Mouse (Mus musculus) heart, postnatal 14 days (tissue): Measurements from ENCODE around the gene N4bp1. TPM values are rescaled to one million over a fixed set of nuclear protein-coding genes. Genes with fewer than 3 reads are reported as not detected.
A peak's percentile ranks its signal among the peaks of the same experiment; 100 is the strongest.

Source experiments
- DNase-seq, 2 experiments: peaks; one replicate each; pipeline ENCODE4 v3.0.0; 2021 to 2022
- intact Hi-C: fragments of 180-260 bp; cut with DNase I; formaldehyde crosslinking; loops from one replicate; pipeline ENCODE4 v1.15.1; 2025
- total RNA-seq, 2 experiments: library from RNA; stranded (reverse); gene quantifications; 2 replicates each; pipeline ENCODE4 v1.2.3; 2021

Gene N4bp1
- total RNA-seq, 2 experiments from 2014 or later: 17.1 to 18.0 TPM

DNA sequence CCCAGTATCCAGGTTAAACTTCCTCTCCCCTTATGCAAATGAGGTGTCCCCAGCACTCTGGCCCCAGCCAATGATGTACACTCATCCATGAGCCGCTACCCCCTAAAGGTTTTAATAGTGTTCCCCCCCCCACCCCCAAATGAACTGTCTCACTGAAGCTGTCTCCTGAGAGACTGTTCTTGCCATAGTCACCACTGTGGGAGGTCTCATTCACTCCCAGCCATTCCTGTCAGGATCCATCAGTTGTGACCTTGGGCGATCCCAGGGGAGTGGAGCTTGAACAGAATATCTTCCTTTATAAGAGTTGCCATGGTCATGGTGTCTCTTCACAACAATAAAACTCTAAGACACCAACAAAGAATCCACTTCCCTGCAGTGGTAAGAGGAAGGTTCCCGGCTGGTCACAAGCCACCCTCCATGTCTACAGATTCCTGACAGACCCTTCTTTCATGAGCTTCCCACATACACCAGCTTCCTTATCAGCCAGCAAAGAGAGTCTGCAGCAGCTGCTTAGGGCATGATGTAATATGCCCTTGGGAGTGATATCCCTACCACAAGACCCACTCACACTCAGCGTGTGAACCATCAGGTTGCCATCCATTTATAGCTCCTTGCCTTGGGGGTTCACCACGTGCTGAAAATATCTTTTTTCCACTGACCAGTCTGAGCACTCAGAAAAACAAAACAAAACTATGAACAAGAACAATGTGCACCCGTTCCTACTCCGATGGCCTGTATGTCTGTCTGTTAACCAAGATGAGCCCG is 50.4 kb downstream of the N4bp1 start:
- intact Hi-C loops: no loop called here
- no peak for DNase-seq

DNA sequence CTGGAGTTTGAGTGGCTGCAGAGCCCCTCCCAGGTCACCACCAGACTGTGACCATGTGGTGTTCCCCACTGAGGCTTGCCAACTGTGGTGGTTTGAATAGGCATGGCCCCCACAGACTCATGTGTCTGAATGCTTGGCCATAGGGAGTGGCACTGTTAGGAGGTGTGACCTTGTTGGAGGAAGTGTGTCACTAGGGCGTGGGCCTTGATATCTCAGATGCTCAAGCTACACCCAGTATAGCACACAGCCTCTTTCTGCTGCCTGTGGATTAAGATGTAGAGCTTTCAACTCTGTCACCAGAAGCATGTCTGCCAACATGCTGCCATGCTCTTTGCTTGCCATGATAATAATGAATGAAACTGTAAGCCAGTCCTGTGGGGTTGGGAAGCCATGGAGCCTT is 51.1 kb downstream of the N4bp1 start:
- intact Hi-C loops: no loop called here
- no peak for DNase-seq

DNA sequence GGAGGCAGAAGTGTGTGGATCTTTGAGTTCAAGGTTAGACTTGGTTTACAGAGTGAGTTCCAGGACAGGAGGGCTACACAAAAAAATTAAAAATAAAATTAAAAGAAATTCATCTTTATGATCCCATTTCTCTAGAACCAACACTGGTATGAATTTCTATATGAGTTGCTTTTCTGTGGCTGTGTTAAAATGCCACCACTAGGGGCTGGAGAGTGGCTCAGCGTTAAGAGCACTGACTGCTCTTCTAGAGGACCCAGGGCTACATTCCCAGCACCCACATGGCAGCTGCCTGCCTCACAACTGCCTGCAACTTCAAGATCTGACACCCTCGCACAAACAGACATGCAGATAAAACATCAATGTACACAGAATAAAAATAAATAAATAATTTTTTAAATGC is 56.1 kb downstream of the N4bp1 start:
- DNase-seq: no peak
- intact Hi-C loops: no loop called here

DNA sequence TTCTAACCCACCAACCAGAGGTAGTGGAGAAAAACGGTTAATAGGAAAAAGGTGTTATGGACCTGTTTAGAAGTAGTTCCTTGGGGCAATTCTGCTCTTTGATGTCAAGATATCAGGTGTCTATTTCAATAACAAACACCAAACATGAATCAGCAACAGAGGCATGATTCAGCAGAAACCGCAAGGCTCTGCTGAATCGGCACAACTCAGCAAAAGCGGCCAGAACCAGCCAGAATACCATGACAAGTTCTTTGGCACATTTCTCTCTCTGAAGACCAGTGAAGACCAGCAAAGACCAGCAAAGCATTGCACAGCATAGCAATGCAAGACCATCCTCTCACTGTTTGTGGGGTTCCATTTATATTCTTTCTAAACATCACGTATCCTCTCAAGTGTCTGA is 57.9 kb downstream of the N4bp1 start:
- intact Hi-C loops: no loop called here
- no peak for DNase-seq

DNA sequence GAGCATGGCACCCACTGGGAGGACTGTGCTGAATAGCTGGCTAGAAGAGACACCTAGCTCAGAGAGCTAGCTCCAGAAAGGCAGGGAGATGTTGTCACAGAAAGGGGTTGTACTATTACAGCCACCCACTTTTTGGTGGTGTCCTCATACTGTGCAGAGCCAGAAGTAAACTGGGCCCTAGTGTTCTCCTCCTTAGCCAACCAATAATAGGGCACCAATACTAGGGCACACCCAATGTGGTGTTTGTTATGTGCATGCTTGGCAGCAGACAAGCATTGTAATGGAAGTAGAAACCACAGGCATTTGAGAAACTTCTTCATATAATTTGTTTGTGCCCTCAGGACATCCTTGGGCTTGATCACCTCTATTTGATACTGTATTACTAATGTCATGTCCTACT is 58.5 kb downstream of the N4bp1 start:
- intact Hi-C loops: no loop called here
- no peak for DNase-seq

DNA sequence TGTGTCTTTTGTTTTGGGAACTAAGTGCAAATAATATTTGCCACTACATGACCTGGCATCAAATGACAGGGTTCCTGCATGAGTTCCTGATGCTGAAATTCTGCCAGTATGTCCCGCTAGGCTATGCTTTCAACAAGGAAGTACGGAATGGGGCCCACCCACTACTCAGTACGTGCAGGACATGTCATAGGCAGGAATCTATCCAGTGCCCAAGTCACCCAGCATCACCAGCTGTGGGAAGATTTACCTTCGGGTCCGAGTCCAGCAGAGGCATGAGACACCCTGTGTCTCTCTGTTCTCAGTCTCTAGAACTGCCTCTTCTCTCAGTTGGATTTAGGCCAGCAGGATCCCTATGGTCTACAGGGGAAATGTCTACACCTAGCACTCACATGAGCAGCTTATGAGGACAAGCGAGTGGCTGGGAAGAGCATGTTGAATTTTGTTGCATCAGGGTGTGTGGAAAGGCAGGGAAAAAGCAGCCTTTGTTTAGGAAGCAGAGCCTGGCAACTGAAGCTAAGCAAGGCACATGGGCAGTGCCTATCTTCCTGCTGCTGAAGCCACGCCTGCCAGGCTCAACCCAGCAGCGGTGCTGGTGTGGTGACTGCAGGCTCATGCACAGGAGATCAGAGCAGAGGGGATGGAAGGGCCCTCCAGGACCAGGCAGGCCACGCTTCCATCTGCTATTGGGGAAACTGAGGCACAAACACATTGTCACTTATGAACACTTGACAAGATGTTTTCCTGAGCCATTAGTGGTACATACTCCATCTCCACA is 59.2 kb downstream of the N4bp1 start:
- DNase-seq: no peak
- intact Hi-C loops: no loop called here

DNA sequence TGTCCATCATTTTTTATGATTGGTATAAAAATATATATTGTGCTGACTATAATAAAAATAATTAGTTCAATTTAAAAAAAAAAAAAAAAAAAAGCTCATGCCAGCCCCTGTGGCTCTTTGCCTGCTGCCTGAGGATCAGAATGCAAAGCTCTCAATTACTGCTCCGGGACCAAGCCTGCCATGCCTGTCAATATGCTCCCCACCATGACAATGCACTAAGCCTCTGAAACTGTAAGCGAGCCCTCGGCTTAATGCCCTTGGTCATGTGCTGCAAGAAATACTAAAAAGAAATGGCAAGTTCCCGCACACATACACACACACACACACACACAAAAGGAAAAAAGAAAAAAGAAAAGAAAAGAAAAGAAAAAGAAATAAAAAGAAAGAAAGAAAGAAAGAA is 60.3 kb downstream of the N4bp1 start:
- intact Hi-C loops: loop anchor here (5.0 kb wide), 1 partner anchor 78 kb away; no protein-coding TSS in a partner anchor
- no peak for DNase-seq

DNA sequence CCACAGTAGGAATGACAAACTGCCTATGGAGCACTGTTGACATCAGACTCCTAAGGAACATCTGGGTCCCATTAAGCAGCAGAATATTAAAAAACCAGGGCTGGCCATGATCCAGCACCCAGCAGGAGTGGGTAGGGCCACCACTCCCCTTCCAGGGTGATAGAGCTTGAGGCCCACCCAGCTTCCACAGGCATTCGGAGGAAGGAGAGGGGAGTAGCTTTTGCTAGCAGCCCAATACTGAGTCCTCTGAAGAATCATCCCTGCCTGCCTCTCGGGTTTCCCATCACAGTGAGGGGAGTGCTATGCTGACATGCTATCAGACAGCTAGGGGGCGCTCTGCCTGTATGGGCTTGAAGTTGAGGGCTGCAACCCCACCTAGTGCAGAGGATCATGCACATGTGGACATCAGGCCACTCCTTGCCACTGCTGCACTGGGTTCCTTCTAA is 64.3 kb downstream of the N4bp1 start:
- DNase-seq: peak; percentile 65 to 73
- intact Hi-C loops: loop anchor here (5.0 kb wide), 1 partner anchor 82 kb away; no protein-coding TSS in a partner anchor

DNA sequence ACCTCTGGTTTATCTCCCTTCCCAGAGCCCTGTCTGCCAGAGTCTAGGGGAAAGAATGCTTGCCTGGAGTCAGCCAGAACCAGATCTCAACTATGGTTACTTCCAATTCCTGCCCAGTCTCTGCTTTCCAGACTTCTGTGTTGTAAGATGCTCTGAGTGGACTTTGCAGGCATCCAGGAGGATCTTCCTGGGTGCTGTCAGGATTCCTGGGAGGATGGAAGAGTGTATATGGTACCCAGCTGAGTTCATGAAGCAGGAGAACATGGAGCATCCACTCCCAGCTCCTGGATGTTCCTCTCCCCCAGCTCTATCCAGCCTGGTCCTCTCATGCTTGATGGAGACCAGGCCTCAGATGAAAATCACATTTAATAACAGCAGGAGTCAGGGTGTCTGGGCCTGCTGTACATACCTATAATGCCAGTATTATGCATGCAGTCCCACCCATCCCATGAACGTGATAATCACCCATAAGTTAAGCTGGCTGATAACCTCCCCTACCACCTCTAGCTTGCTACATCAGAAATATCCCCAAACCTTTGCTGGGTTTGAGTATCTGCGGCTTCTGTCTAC is 64.8 kb downstream of the N4bp1 start:
- no peak for DNase-seq
- intact Hi-C loops: loop anchor here (5.0 kb wide), 1 partner anchor 82 kb away; no protein-coding TSS in a partner anchor

DNA sequence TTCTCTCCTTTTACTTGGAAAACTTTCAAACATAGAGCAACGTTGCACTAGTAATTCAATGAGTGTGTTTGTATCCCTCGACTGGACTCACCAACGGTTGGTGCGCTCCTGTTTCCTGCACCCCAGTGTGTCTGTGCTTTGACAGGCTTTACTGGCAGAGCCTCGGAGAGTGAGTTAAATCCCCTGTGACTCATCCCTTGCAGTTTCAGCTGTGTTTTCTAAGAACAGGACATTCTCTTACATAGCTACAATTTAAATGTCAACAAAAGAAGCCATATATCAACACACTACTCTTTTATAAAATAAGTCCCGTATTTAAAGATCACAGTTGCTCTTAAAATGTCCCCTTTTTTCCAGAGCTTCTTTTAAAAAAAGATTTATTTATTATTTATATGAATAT is 65.6 kb downstream of the N4bp1 start:
- intact Hi-C loops: no loop called here
- no peak for DNase-seq

DNA sequence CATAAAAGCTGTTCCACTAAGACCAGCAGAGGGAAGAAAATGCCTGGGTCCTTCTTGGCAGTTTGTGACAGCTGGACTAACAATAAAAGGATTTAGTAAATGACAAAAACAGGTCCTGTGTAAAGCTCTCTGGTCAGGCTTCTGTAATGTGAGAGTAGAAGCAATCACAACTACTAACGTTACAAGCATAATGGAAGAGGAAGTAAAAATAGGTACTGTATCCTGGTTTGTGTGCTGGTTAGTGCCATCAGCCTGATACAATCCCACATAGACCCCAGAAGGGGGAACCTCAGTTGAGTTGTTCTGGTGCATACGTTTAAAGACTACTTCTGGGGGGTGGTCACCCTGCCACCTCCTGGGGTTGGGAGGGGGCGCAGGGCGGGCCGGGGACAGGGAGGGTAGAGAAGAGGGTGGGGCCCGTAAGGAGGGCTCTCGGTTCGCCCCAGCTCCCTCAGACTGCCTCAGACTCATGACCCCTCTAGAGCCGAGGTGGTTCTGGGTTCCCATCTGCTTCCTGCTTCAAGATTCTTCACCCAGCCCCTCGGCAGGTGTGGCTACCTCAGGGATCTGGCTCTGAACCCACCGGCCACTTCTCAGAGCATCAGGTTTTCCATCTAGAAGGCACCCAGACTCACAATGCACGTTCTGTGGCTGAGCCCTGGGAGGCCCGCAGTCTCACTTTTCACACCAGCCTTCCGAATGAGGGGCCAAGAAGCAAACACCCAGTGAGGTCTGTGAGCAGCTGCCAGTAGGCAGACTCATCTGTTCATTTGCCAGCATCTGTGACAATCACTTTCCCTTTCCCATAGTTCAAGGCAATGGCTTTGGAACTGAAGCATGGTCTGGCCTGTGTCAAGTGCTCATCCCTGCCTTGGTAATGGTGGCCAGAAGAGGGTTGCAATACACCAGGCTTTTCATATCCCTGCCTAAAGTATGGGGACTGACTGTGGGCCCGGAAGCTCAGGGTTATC is 75.8 kb downstream of the N4bp1 start:
- no peak for DNase-seq
- intact Hi-C loops: loop anchor here (5.0 kb wide), 1 partner anchor 93 kb away; no protein-coding TSS in a partner anchor

DNA sequence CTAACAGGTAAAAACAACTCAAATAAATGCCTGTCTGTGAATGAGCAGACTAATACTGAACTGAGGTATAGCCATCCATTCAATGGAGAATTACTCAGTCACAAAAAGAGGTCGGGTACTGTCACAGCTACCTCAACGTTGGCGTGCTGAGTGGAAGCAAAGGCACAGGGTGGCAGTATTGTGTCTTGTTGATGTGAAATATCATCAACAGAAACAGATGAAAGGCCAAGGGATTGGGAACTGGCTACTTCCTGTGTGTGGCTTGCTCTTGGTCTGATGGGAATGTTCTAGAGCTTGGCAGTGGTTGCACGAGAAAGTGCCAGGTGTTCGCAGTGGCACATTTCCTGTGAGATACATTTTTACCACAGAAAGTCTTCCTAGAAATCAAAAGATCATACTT is 76.8 kb downstream of the N4bp1 start:
- no peak for DNase-seq
- intact Hi-C loops: loop anchor here (5.0 kb wide), 1 partner anchor 94 kb away; no protein-coding TSS in a partner anchor

DNA sequence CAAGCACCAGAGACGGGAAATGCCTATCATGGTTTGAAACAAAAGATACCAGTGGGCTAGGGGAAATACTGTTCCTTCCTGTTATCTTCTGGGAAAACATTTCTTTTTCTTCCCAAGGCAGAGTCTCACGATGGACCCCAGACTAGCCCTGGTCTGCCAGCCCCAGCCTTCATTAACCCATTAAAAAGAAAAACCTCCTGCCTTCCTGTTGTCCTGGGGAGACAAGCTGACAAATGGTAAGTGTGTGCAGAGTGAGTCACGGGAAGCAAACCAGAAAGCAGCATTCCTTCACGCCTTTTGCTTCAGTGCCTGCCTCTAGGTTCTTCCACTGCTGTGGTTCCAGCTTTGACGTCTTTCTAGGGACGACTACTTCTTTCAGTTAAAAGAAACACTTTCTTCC is 83.1 kb downstream of the N4bp1 start:
- intact Hi-C loops: no loop called here
- no peak for DNase-seq

DNA sequence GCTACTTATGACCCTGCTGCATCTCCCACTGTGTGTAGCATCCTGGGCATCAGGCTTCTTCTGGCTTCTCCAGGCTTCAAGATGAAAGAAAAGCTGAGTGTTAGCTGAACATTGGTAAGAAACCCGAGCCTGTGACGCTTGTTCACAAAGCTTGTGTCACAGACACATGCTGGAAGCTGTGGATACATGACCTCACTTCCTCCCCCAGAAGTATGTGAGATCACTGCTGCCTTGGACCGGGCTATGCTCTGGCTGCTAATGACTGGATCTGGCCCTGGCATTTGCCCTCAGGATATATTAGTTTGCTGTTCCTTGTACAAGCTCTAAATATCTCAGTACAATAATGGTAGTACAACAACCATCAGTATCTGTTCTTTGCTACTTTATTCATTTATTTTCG is 84.1 kb downstream of the N4bp1 start:
- DNase-seq: no peak

DNA sequence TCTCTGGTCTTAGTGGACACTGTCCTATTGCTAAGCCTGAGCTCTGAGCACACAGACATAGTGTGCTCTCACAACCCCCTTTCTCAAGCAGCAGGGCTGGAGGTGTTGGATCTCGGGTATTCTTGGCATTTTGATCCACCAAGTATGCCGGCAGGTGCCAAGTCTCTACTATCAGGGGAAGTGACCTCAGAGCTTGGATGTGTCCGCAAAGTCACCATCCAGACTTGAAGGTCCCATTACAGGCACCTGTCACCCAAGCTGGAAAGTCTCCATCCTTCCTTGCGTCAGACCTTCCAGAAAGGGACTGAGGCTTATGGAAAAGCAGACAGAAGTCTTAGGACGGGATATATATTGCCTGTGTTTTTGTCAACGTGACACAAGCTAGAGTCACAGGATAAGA is 86.9 kb downstream of the N4bp1 start:
- DNase-seq: no peak
- intact Hi-C loops: no loop called here

More for the DNA sequence above, 84.1 kb downstream of the N4bp1 start:
- intact Hi-C loops: no loop called here

DNA sequence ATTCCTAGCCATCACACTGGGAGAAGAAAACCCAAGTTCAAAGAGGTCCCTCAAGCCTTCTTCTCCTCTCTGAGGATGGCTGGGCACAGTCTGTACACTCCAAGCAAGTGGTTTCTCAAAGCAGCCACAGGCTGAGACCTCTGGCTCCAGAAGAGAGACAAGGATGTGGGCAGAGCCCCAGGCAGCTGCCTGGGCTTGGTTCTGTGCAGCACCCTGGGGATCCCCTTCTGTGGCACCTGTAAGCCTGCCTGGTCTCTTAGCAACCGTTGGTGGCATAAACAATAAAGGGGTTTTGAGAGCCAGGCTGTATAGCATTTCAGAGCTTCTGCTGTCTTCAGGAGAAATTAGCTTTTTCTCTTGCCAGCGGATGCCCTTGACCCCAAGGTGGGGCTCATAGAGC is 87.4 kb downstream of the N4bp1 start:
- intact Hi-C loops: no loop called here
- no peak for DNase-seq

DNA sequence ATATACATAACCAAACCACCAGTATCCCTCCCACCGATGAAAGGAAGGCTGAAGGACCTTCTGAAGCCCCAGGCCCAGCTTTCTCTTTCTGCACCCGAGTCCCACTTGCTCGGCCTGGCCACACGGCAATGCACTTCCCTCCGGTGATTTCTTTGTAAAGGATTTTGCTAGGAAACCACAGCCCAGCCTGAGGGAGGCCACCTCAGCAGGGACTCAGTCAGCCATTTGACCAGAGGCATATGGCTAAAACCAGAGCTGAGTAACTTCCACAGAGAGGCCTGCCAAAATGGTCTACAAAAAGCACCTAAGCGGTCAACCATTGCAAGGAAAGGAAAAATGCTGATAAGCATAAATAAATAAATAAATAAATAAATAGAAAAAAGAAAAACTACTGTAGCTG is 90.3 kb downstream of the N4bp1 start:
- no peak for DNase-seq
- intact Hi-C loops: no loop called here

DNA sequence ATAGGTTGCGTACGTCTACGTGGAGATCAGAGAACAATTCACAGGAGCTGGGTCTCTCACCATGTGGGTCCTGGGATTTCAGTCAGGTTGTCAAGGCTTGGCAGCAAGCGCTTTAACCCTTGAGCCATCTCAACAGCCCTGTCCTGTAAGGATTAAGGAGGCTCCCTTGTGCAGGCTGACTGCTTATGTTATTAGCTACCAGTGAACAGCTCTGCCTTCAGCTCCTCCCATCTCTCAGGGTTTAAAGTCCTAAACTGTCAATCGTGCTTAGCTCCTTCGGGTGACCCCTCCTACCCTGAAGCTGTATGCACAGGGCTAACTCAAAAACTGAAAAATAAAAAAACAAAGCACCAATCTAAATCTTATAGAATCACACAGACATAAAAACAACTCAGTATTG is 93.5 kb downstream of the N4bp1 start:
- intact Hi-C loops: no loop called here
- DNase-seq: no peak

DNA sequence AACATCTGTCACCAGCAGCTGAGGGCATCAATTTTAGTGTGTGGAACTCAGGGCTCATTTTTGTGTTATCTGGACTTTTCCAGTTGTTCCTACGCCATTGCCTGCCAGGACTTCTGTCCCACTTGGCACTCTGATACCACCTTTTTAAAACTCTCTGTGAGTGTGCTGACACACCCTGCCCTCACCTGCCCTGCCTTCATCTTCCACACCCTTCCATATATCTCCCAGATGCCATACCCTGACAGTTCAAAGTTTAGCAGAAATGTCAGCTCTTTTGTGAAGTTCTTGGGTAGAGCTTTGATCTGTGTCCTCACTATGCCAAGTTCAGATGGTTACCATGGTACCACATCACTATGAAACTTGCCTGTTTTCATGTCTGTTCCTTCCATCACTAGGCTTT is 95.5 kb downstream of the N4bp1 start:
- intact Hi-C loops: loop anchor here (5.0 kb wide), 2 partner anchors 42 to 93 kb away; partner anchors contain the start of genes Gm10638 and Siah1a
- no peak for DNase-seq

DNA sequence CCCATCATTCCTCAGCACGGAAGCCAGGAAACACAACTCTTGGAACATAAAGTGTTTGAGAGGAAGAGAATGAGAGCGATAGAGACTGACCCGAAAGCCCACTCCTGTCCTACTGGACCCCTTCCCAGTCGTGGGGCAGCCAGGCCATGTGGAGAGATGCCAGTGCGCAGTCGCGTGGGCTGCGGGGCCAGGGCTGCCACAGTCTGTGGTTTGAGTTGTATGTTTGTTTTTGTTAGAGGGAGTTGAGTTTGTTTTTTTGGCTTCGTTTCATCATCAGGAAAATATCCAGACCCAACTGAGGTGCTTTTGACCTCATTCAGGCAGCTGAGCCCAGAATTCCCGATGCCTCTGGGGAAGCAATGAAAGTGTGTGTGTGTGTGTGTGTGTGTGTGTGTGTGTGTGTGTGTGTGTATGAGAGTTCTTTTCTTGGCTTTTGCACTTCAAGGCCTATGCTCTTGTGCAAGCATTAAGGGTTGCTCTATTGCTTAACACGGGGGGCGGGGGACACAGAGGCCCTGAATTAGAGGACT is 97.1 kb downstream of the N4bp1 start:
- DNase-seq: peak; percentile 72 to 74
- intact Hi-C loops: loop anchor here (5.0 kb wide), 2 partner anchors 41 to 94 kb away; partner anchors contain the start of genes Gm10638 and Siah1a
